Mouse (Mus musculus): ENCODE data around the gene Nol9. TPM values are rescaled to one million over a fixed set of nuclear protein-coding genes. Genes with fewer than 3 reads are reported as not detected.
A peak's percentile ranks its signal among the peaks of the same experiment; 100 is the strongest.

Nol9 gene
- total and polyA plus RNA-seq, 3 experiments, result 80.3 to 114 (median 80.9) TPM

DNA sequence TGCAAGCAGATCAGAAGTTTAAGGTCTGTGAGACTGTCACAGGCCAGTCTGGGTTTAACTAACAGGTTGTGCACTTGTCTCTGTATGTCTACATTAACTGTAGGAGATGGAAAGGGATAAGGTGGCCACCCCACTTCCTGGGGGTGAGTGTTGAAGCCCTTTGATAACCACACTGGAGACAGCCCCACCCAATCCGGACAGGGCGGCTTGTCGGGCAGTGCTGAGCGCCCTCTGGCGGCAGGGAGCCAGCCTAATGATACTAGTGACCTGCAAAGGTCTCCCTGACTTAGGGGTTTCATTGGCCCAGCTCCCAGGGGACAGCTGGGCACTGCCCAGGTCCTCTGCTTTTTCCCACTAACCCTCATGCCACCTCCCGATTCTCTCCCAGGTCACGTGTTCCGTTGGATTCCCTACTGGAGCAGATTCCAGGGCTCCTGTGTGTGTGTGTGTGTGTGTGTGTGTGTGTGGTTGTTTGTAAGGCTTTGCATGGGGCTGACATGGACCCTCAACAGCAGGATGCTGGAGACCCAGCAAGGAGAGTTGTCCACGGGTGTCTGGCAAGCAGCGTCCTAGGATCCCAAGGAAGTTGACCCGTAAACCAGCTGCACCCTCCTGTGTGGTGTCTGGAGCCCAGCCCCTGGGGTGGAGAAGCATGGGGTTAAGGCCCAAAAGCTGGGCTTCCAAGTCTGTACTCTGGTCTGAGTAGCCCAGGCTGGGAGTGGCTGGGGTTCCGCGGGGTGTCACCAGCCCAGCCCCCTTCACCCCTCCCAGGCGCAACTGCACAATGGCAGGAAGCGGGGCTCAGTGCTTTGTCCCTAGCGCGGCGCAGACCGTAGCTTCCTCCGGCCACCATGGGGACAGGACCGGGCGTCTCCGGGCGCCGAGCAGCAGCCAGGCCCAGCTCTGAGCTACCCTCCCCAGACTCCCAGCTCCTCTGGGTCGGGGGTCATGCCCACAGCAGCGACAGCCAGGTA, 57.1 kb downstream of the Nol9 start:
- Histone ChIP-seq H3K4me3 (ENCODE audit: control insufficient read depth in 1 of 2, insufficient read depth in 1 of 2, low read depth in 2 of 2, low read length in 2 of 2) (no peak overlapping the region), H3K79me2 (ENCODE audit: control insufficient read depth, insufficient read depth, low read length, poor library complexity) (no peaks in the 10 kb centered on the region), H3K27ac (ENCODE audit: control insufficient read depth, low read depth, low read length) (peak overlapping the region; percentile 66), H3K9me3 (replicated peaks; ENCODE audit: insufficient read depth, low read length) (no peaks in the 10 kb centered on the region), H3K36me3 (ENCODE audit: control insufficient read depth in 1 of 2, insufficient read depth in 2 of 2, low read length in 2 of 2) (peaks cover 0 to 24% of the 10 kb centered on the region in 2 experiments; a peak in 2 of 4 replicates), H3K9ac (ENCODE audit: control insufficient read depth, low read depth, low read length, poor library complexity, severe bottlenecking) (peak overlapping the region; percentile 6; the same call in 1 of the 2 replicates), H3K4me1 (ENCODE audit: control insufficient read depth in 1 of 2, insufficient read depth in 2 of 2, low read length in 2 of 2) (peaks cover 25 to 40% of the 10 kb centered on the region in 2 experiments), H3K27me3 (ENCODE audit: control insufficient read depth in 1 of 2, insufficient read depth in 2 of 2, low read length in 2 of 2) (no peaks in the 10 kb centered on the region)
- DNase-seq (ENCODE audit: low read depth, low spot score), result peak; percentile 91
- TF ChIP-seq EP300 (IDR thresholded peaks at IDR 0.05; ENCODE audit: low read depth in 1 of 2, low read length in 2 of 2) (peak; percentile 89 to 93), SMC3 (IDR thresholded peaks at IDR 0.05; ENCODE audit: low read depth, low read length) (peak; percentile 73), ETS1 (IDR thresholded peaks at IDR 0.05; ENCODE audit: low read depth, low read length) (peak; percentile 53; the same call in 1 of the 2 replicates), ZMIZ1 (IDR thresholded peaks at IDR 0.05; ENCODE audit: low read depth, low read length) (no peak), MAX (IDR thresholded peaks at IDR 0.05; ENCODE audit: low read length) (no peak), USF1 (IDR thresholded peaks at IDR 0.05; ENCODE audit: low read depth, low read length) (peak; percentile 59), CHD2 (IDR thresholded peaks at IDR 0.05; ENCODE audit: low read length) (no peak), BHLHE40 (IDR thresholded peaks at IDR 0.05; ENCODE audit: borderline replicate concordance, low read depth, low read length) (no peak), HCFC1 (IDR thresholded peaks at IDR 0.05; ENCODE audit: low read depth, low read length) (0 out of 2 replicates have a peak, but pooled peaks have one; percentile 44), MAFK (IDR thresholded peaks at IDR 0.05; ENCODE audit: borderline replicate concordance, low read depth, low read length) (no peak), NELFE (IDR thresholded peaks at IDR 0.05; ENCODE audit: low read depth, low read length) (no peak), GABPA (IDR thresholded peaks at IDR 0.05; ENCODE audit: low read depth, low read length) (no peak), SIN3A (IDR thresholded peaks at IDR 0.05; ENCODE audit: low read length) (peak; percentile 59), CTCF (IDR thresholded peaks at IDR 0.05 in 2 of 3, conservative IDR thresholded peaks at IDR 0.05 in 1 of 3; ENCODE audit: control insufficient read depth in 1 of 3, insufficient read depth in 1 of 3, low read depth in 2 of 3, low read length in 3 of 3, poor library complexity in 1 of 3, severe bottlenecking in 1 of 3) (peak; percentile 75 to 96 (median 92)), MXI1 (IDR thresholded peaks at IDR 0.05; ENCODE audit: low read depth, low read length) (0 out of 2 replicates have a peak, but pooled peaks have one; percentile 46), KAT2A (conservative IDR thresholded peaks at IDR 0.05; ENCODE audit: low read depth, low read length) (no peak), CHD1 (IDR thresholded peaks at IDR 0.05; ENCODE audit: low read depth, low read length) (no peak), ELF1 (IDR thresholded peaks at IDR 0.05; ENCODE audit: low read depth, low read length) (peak; percentile 69; the same call in 1 of the 2 replicates), POLR2A (IDR thresholded peaks at IDR 0.05; ENCODE audit: control insufficient read depth in 1 of 2, insufficient read depth in 1 of 2, low read depth in 1 of 2, low read length in 2 of 2, poor library complexity in 1 of 2) (0 out of 4 replicates have a peak, but pooled peaks of 1 of the 2 experiments have one; percentile 29), TBP (IDR thresholded peaks at IDR 0.05; ENCODE audit: low read depth, low read length) (0 out of 2 replicates have a peak, but pooled peaks have one; percentile 18), TCF12 (IDR thresholded peaks at IDR 0.05; ENCODE audit: low read depth, low read length) (peak; percentile 84), MYC (IDR thresholded peaks at IDR 0.05; ENCODE audit: low read depth, low read length) (no peak), E2F4 (IDR thresholded peaks at IDR 0.05; ENCODE audit: borderline replicate concordance, low read depth, low read length) (no peak), GATA1 (IDR thresholded peaks at IDR 0.05; ENCODE audit: low read depth, low read length) (peak; percentile 82), UBTF (IDR thresholded peaks at IDR 0.05; ENCODE audit: borderline replicate concordance, insufficient read depth, low read depth, low read length) (no peak), MAZ (IDR thresholded peaks at IDR 0.05; ENCODE audit: low read depth, low read length) (peak; percentile 90), NRF1 (IDR thresholded peaks at IDR 0.05; ENCODE audit: insufficient read depth, low read depth, low read length, poor library complexity, severe bottlenecking) (no peak), RAD21 (IDR thresholded peaks at IDR 0.05; ENCODE audit: low read depth, low read length) (peak; percentile 63), RCOR1 (IDR thresholded peaks at IDR 0.05; ENCODE audit: low read depth, low read length) (peak; percentile 67; the same call in 1 of the 2 replicates), TAL1 (IDR thresholded peaks at IDR 0.05; ENCODE audit: low read length) (no peak; the same call in 1 of the 2 replicates), JUND (IDR thresholded peaks at IDR 0.05; ENCODE audit: low read depth, low read length) (no peak), POLR2AphosphoS5 (IDR thresholded peaks at IDR 0.05; ENCODE audit: borderline replicate concordance, low read depth, low read length) (no peak), ZC3H11A (IDR thresholded peaks at IDR 0.05; ENCODE audit: low read depth, low read length) (no peak; the same call in 1 of the 2 replicates), MYB (IDR thresholded peaks at IDR 0.05; ENCODE audit: low read depth, low read length) (peak; percentile 33; the same call in 1 of the 2 replicates), POLR2AphosphoS2 (IDR thresholded peaks at IDR 0.05; ENCODE audit: low read length) (no peak)

Data from MEL (cell line).